Mouse (Mus musculus): ENCODE results near the gene Brsk1. TPM values are rescaled to one million over a fixed set of nuclear protein-coding genes. Genes with fewer than 3 reads are reported as not detected.
A peak's percentile ranks its signal among the peaks of the same experiment; 100 is the strongest.

Brsk1 gene
- polyA plus RNA-seq, 1 experiment from 2014 or later: 2.2 TPM

GRCm38 (mm10) chr7:4723508-4723907 is 33.1 kb downstream of the Brsk1 start:
- WGBS: 44% methylated on average over 12 of the region's 12 CpGs
- H3K27me3 ChIP-seq (ENCODE audit: poor library complexity, severe bottlenecking): no peaks in the 10 kb centered on the region
- no peak for DNase-seq (ENCODE audit: extremely low spot score, low spot score)

GRCm38 (mm10) chr7:4724359-4724758 is 34.0 kb downstream of the Brsk1 start:
- DNase-seq (ENCODE audit: extremely low spot score, low spot score): no peak

More at GRCm38 (mm10) chr7:4723508-4723907, 33.1 kb downstream of the Brsk1 start:
- Histone ChIP-seq H3K36me3 (replicated peaks) (no peaks in the 10 kb centered on the region), H3K9me3 (no peaks in the 10 kb centered on the region), H3K27ac (0 out of 2 replicates have a peak overlapping the region, but pooled peaks have one; percentile 35), H3K4me3 (peak overlapping the region; percentile 43), H3K4me1 (peaks cover 4% of the 10 kb centered on the region; the same call in 1 of the 2 replicates)

GRCm38 (mm10) chr7:4725169-4725568 is 34.8 kb downstream of the Brsk1 start, which contains the start of gene Tmem150b:
TSS of gene Tmem150b (minus strand) at chr7:4725249.
- H3K4me3 ChIP-seq: no peak within 1 kb of the TSS
- no peaks in the 10 kb centered on the region for H3K27me3 ChIP-seq (ENCODE audit: poor library complexity, severe bottlenecking)
- H3K27ac ChIP-seq: no peak within 1 kb of the TSS
- H3K36me3 ChIP-seq (replicated peaks): no peaks in the 10 kb centered on the region
- peaks cover 4% of the 10 kb centered on the region; the same call in 1 of the 2 replicates for H3K4me1 ChIP-seq
- 88% methylated on average over 7 of the region's 7 CpGs for WGBS
- no peak for DNase-seq (ENCODE audit: extremely low spot score, low spot score)
- H3K9me3 ChIP-seq: no peaks in the 10 kb centered on the region

More at GRCm38 (mm10) chr7:4724359-4724758, 34.0 kb downstream of the Brsk1 start:
- Histone ChIP-seq H3K4me1 (peaks cover 4% of the 10 kb centered on the region; the same call in 1 of the 2 replicates), H3K27ac (no peak overlapping the region), H3K4me3 (no peak overlapping the region), H3K9me3 (no peaks in the 10 kb centered on the region), H3K36me3 (replicated peaks) (no peaks in the 10 kb centered on the region), H3K27me3 (ENCODE audit: poor library complexity, severe bottlenecking) (no peaks in the 10 kb centered on the region)
- WGBS: 87% methylated on average over 3 of the region's 3 CpGs

GRCm38 (mm10) chr7:4731090-4731489 is 40.7 kb downstream of the Brsk1 start:
- no peaks in the 10 kb centered on the region for H3K9me3 ChIP-seq
- DNase-seq (ENCODE audit: extremely low spot score, low spot score): no peak
- 83% methylated on average over 5 of the region's 5 CpGs for WGBS
- no peaks in the 10 kb centered on the region for H3K4me1 ChIP-seq
- no peaks in the 10 kb centered on the region for H3K36me3 ChIP-seq (replicated peaks)
- H3K27me3 ChIP-seq (ENCODE audit: poor library complexity, severe bottlenecking): 0 out of 2 replicates have a peak, but pooled peaks cover 6% of the 10 kb centered on the region
- no peak overlapping the region for H3K4me3 ChIP-seq
- no peak overlapping the region for H3K27ac ChIP-seq

GRCm38 (mm10) chr7:4732968-4733392 is 42.6 kb downstream of the Brsk1 start:
- 71% methylated on average over 6 of the region's 6 CpGs for WGBS
- no peak overlapping the region for H3K4me3 ChIP-seq
- no peak for DNase-seq (ENCODE audit: extremely low spot score, low spot score)
- H3K27me3 ChIP-seq (ENCODE audit: poor library complexity, severe bottlenecking): 0 out of 2 replicates have a peak, but pooled peaks cover 6% of the 10 kb centered on the region
- H3K9me3 ChIP-seq: no peaks in the 10 kb centered on the region
- no peaks in the 10 kb centered on the region for H3K36me3 ChIP-seq (replicated peaks)
- H3K27ac ChIP-seq: no peak overlapping the region
- no peaks in the 10 kb centered on the region for H3K4me1 ChIP-seq

- H3K36me3 ChIP-seq (replicated peaks): peaks cover 22% of the 10 kb centered on the region
- H3K4me3 ChIP-seq: peak overlapping the region; percentile 83
- DNase-seq (ENCODE audit: extremely low spot score, low spot score): no peak
- H3K4me1 ChIP-seq: peaks cover 45% of the 10 kb centered on the region
- no peaks in the 10 kb centered on the region for H3K27me3 ChIP-seq (ENCODE audit: poor library complexity, severe bottlenecking)
- H3K9me3 ChIP-seq: no peaks in the 10 kb centered on the region
- 44% methylated on average over 10 of the region's 10 CpGs for WGBS
- peak overlapping the region; percentile 96 for H3K27ac ChIP-seq
Observed at GRCm38 (mm10) chr7:4739041-4739543, 48.7 kb downstream of the Brsk1 start.

- Histone ChIP-seq H3K27ac (peak within 1 kb of the TSS; percentile 96), H3K27me3 (ENCODE audit: poor library complexity, severe bottlenecking) (no peaks in the 10 kb centered on the region), H3K36me3 (replicated peaks) (peaks cover 28% of the 10 kb centered on the region), H3K9me3 (no peaks in the 10 kb centered on the region), H3K4me3 (peak within 1 kb of the TSS; percentile 83), H3K4me1 (peaks cover 45% of the 10 kb centered on the region)
- under 1% methylated on average over 43 of the region's 44 CpGs for WGBS
- DNase-seq (ENCODE audit: extremely low spot score, low spot score): peak; percentile 97
Observed at GRCm38 (mm10) chr7:4739544-4740275, 49.3 kb downstream of the Brsk1 start, which contains the start of gene Kmt5c. TSS of gene Kmt5c (plus strand) at chr7:4740115.

- 0% methylated on average over 14 of the region's 14 CpGs for WGBS
- H3K9me3 ChIP-seq: no peaks in the 10 kb centered on the region
- H3K36me3 ChIP-seq (replicated peaks): peaks cover 33% of the 10 kb centered on the region
- no peak for DNase-seq (ENCODE audit: extremely low spot score, low spot score)
- H3K4me3 ChIP-seq: peak overlapping the region; percentile 83
- H3K4me1 ChIP-seq: peaks cover 45% of the 10 kb centered on the region
- no peaks in the 10 kb centered on the region for H3K27me3 ChIP-seq (ENCODE audit: poor library complexity, severe bottlenecking)
- H3K27ac ChIP-seq: peak overlapping the region; percentile 96
Observed at GRCm38 (mm10) chr7:4740309-4740727, 49.9 kb downstream of the Brsk1 start.

- Histone ChIP-seq H3K36me3 (replicated peaks) (peaks cover 41% of the 10 kb centered on the region), H3K4me3 (peak overlapping the region; percentile 83)
- 3% methylated on average over 4 of the region's 4 CpGs for WGBS
Observed at GRCm38 (mm10) chr7:4741151-4741550, 50.7 kb downstream of the Brsk1 start.

GRCm38 (mm10) chr7:4741672-4742481 is 51.5 kb downstream of the Brsk1 start:
- WGBS: 77% methylated on average over 21 of the region's 21 CpGs
- no peaks in the 10 kb centered on the region for H3K9me3 ChIP-seq
- H3K27me3 ChIP-seq (ENCODE audit: poor library complexity, severe bottlenecking): no peaks in the 10 kb centered on the region
- peaks cover 58% of the 10 kb centered on the region for H3K4me1 ChIP-seq
- H3K27ac ChIP-seq: peak overlapping the region; percentile 96
- peaks cover 49% of the 10 kb centered on the region for H3K36me3 ChIP-seq (replicated peaks)
- DNase-seq (ENCODE audit: extremely low spot score, low spot score): no peak
- H3K4me3 ChIP-seq: peak overlapping the region; percentile 83

More at GRCm38 (mm10) chr7:4741151-4741550, 50.7 kb downstream of the Brsk1 start:
- Histone ChIP-seq H3K9me3 (no peaks in the 10 kb centered on the region), H3K27me3 (ENCODE audit: poor library complexity, severe bottlenecking) (no peaks in the 10 kb centered on the region), H3K27ac (peak overlapping the region; percentile 96), H3K4me1 (peaks cover 50% of the 10 kb centered on the region)
- DNase-seq (ENCODE audit: extremely low spot score, low spot score): peak; percentile 50

- H3K27me3 ChIP-seq (ENCODE audit: poor library complexity, severe bottlenecking): no peaks in the 10 kb centered on the region
- 94% methylated on average over 6 of the region's 6 CpGs for WGBS
- no peaks in the 10 kb centered on the region for H3K9me3 ChIP-seq
- H3K36me3 ChIP-seq (replicated peaks): peaks cover 52% of the 10 kb centered on the region
- peak overlapping the region; percentile 96 for H3K27ac ChIP-seq
- DNase-seq (ENCODE audit: extremely low spot score, low spot score): no peak
- H3K4me3 ChIP-seq: peak overlapping the region; percentile 83; the same call in 1 of the 2 replicates
- H3K4me1 ChIP-seq: peaks cover 61% of the 10 kb centered on the region
Observed at GRCm38 (mm10) chr7:4742482-4742819, 52.0 kb downstream of the Brsk1 start.

- no peaks in the 10 kb centered on the region for H3K9me3 ChIP-seq
- H3K27ac ChIP-seq: peak overlapping the region; percentile 35; the same call in 1 of the 2 replicates
- no peak for DNase-seq (ENCODE audit: extremely low spot score, low spot score)
- H3K36me3 ChIP-seq (replicated peaks): peaks cover 52% of the 10 kb centered on the region
- 68% methylated on average over 2 of the region's 2 CpGs for WGBS
- H3K4me3 ChIP-seq: no peak overlapping the region
- no peaks in the 10 kb centered on the region for H3K27me3 ChIP-seq (ENCODE audit: poor library complexity, severe bottlenecking)
- H3K4me1 ChIP-seq: peaks cover 60% of the 10 kb centered on the region
Observed at GRCm38 (mm10) chr7:4743354-4743753, 53.0 kb downstream of the Brsk1 start.
